Mouse (Mus musculus) spleen, adult 18-20 months (tissue): Measurements from ENCODE around the gene Cav1.
A peak's percentile ranks its signal among the peaks of the same experiment; 100 is the strongest.

Experiments
- DNase-seq, 2 experiments: peaks; one replicate each; pipeline ENCODE4 v3.0.0; 2022; ENCODE audit warnings: mixed read lengths in 2 of 2

Gene Cav1

DNA sequence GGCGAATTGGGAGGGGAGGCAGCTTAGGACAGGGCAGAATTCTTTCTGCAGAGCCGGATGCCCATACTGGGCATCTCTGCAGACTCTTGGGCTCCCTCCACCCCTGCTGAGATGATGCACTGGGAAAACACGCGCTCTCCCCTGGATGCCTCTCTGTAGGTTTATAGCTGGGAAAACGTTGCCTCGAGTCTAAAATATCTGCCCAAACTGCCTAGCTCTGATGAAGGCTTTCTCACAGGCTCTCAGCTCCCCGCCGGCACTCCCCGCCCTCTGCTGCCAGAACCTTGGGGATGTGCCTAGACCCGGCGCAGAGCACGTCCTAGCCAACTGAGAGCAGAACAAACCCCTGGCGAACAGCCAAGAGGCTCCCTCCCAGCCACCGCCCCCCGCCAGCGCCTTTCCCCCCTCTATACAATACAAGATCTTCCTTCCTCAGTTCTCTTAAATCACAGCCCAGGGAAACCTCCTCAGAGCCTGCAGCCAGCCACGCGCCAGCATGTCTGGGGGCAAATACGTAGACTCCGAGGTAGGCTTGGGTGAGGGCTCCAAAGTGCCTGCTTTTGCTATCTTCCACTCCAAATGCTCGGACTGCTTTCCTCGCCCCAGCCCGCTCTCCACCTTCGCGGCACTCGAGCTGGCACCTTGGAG, at the start of gene Cav1:
Gene Cav1, plus strand, starts transcription at position 382 of the 648 bp plus-strand sequence.
- peak; percentile 6 to 17 for DNase-seq

DNA sequence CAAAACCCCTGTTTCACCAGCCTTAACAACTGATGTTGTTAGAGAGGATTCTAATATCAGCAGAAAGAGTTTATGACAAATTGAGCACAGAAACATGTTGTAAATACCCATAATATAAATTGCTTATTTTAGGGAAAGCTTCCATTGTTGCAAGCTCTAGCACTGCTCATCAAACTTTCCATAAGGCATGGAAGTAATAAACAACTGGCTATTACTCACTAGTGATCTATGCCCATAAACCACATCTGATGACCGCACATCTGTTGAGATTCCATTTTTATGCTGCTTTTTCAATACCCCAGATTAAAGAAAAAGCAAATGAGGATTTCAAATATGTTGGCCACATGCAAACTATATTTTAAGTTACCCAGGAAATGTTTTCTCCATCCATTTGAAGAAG, 48.0 kb upstream of the Cav1 start:
- DNase-seq, result no peak

DNA sequence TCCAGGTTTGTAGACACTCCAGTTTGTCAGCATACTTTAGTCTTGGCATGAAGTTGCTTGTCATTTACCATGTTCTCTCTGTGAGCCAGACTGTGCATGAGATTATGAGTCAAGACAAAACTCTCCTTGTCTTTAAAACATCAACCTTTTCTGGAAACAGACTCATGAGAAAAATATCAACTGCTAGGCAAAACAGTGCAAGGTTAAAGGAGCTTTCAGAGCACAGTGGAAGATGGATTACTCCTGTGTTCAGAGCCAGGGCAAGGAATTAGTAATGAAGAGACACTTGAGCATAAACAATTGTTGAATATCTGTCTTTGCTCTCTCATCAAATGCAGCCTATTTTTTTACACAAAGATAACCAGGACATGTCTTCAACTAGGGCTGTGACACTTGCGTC, 47.2 kb upstream of the Cav1 start:
- DNase-seq, result no peak

DNA sequence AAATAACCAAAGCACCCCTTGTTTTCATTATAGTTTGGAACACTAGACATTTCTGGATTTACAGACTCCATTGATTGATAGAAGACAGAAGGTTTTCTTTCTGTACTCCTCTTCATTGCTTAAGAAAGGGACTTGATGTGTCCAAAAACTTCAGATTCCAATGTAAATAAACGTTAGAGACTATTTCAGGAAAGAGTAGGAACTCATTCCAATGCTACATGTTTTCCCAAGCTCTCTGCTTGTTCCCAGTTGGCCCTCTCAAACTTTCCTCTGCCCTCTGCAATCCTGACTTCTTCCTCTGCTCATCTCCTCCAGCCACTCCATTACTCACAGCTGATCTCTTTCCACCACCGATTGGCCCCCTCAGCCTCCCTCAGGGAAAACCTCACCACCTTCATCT, 43.3 kb upstream of the Cav1 start:
- DNase-seq, result no peak

DNA sequence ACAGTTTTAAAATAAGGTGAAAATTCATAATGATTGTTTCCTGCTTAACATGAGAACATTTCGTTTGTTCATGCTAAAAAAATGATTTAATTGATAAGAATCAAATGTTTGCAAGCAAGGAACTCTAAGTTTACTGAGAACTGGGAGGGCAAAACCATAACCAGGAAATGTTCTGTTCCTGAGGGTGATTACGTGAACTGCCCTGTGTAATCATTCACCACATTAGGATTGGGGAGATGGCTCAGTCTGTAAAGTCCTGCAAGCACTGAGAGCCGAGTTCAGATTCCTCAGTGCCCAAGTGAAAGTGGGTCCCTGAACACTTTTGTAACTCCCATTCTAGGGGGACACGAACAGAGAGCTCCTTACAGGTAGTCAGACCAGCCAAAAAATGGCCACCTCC, 41.1 kb upstream of the Cav1 start:
- no peak for DNase-seq

DNA sequence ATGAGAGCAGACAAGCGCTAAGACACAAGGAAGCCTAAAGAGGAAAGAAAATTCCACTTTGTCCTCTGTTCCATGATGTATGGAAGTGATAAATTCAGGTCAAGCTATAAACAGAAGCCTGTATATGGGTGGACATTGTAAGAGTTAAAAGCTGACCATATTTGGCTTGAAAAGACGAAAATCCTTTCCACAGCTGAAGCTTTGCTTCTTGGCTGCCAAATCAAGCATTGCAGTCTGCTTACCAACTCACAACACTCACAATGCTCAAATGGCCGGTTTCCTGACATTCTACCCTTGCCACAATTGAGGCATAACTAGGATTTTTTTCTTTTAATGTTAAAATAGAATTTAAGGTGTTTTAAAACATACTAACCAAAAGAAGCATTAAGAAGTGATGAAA, 39.7 kb upstream of the Cav1 start:
- no peak for DNase-seq

DNA sequence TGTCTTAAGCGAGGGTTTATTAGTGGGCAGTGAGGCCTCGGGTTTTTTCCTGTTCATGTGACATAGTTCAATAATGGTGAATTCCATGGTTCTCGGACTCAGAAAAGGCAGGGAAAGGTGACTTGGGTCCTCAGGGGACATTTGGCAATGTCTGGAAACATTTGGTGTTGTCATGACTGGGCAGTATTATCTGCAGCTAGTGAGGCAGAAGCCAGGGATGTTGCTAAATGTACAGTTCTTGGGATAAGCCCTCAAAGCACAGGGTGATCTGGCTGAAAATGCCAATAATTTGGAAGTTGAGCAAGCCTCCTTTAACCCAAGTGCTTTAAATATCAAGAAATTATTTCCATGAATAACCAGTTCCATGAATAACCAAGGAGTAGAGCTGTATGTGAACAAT, 27.8 kb upstream of the Cav1 start:
- DNase-seq, result no peak

DNA sequence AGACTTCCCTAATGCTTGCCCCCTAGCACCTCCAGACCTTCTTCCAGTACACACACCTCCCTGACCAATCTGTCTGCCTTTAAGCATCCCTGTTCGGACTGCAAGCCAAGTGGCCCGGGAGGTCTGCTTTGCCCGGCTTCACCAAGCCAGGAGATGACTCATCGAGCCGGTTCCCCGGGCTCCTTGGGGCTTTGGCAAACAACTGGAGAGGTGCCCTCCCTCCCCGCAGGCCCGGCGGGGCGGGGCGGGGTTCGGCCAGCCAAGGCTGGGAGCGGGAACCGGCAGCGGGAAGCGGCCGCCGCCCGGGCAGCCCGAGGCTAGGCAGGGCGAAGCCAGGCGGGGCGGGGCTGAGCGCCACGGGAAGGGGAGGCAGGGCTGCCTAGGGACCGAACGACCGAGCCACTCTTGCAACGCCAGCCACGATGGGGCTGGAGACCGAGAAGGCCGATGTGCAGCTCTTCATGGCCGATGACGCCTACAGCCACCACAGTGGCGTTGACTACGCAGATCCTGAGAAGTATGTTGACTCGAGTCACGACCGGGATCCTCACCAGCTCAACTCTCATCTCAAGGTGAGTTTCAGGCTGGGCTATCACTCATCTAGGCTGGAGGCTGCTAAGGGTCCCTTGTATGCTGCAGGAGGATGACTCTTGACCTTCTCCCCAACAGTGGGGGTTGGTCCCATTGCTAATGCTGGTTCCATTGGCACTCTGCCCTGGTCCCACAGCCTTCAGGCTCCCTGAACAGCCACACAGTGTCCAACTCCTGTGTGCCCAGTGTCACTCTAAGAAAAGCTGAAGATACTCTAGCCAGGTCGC, 25.0 kb upstream of the Cav1 start, which contains the start of gene Cav2:
Gene Cav2, plus strand, starts transcription at position 247 of the 818 bp plus-strand sequence.
- DNase-seq, result peak; percentile 36 to 53

DNA sequence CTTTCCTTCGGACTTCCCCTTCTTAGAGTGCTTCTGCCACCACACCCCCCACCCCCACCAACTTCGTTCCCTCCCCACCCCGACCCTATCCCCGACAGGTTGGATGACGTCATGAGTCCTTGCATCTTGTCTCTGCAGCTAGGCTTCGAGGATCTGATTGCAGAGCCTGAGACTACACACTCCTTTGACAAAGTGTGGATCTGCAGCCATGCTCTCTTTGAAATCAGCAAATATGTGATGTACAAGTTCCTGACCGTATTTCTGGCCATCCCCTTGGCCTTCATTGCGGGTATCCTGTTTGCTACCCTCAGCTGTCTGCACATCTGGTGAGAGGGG, 24.4 kb upstream of the Cav1 start:
- peak in 1 of 2 experiments; percentile 3 for DNase-seq

DNA sequence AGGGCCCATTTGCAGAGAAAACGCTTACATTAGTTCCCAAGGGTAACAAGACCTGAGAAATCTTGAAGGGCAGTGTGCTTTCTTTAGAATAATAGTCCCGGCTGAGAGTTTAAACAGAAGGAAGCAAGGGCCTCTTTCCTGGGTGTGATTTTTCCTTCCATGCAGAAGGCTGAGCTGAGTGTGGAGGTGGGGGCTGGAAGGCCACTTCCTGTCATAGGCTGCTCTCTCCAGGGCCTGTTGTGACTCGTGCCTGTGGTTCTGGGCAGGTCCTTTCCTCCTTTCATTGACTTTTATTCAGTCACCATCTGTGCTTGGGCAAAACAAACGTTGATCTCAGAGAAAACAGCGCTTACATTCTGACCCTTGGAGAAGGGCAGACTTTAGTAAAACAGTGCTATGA, 24.0 kb upstream of the Cav1 start:
- DNase-seq, result peak in 1 of 2 experiments; percentile 7

DNA sequence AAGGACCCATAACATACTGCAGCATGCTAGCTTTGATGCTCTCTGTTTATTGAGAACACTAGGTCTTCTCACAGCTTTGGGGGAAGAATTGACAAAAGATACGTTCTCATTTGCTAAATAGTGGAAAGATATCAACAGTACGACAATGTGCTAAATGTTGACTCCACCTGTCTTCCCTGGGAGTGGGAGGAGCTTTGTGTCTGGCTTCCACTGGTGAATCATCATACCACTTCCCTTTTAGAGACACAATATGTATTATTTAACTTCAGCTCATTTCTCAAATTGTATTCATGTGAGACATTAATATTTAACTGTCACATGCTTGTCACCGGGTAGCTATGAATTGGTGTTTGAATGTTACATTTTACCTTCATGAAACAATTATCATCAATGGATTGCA, 22.3 kb upstream of the Cav1 start:
- no peak for DNase-seq

DNA sequence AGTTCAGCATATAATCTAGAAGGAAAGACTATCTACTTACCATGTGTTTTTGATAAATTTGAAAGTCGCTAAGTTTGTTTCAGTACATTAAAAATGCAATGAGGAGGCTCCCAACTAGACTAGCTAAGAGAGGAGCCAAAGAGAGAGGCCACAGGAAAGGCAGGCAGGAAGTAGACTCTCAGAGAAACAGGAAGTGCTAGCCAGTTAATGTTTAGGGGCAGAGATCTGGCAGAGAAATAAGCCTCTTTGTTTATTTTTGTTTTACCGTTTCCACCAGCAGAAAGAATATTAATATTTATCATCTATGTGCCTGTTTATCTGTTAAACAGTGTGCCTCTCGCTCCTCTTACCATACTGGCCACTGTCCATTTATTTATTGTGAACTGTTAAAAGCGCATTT, 19.8 kb upstream of the Cav1 start:
- DNase-seq, result no peak

DNA sequence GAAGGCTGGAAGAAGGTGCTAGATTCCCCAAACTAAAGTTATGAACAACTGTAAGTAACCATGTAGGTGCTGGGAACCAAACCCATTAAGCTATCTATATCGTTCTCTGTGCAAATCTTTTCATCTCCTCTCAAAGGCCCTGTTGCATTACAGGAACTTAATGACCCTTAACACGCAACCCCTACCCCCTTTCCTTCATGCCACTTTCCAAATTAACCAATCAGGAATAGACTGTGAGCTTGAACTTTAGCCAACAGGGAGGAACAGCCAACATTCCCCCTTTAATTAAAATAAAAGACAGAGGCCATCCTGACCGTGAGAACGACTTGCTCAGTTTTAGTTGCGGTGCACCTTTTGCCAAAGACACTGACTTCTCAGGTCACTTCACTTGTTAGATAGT, 11.0 kb upstream of the Cav1 start:
- no peak for DNase-seq

DNA sequence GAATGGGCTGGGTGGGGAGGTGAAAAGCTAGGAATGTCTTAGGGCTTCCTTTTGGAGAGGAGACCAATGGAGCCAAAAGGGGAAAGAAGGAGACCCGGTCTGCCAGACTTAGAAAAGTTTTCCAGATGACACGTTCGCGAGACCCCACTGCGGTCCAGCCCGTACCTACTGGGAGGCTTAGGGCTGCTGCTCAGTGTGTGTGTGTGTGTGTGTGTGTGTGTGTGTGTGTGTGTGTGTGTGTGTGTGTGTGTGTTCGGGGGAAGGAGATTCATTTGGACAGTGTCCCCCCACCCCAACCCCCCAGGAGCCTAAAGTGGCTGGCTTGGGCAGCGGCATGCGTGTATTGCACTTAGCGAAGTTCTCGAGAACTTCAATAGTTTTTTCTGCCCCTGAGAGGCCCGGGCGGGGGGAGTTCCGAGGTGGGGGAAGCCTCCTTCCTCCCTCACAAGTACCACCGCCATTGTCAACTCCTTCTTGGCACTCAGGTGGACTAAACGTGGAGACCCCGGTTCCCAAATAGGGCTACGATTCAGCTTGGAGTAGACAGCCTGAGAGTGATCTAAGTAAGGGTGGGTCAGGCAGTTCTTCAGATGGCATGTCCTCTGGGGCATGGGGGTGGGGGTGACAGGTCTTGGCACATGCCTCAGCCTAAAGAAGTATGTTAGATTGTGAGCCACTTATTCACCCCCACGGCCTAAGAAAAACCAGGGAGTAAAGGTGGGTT, 629 bp downstream of the Cav1 start:
- DNase-seq, result no peak

DNA sequence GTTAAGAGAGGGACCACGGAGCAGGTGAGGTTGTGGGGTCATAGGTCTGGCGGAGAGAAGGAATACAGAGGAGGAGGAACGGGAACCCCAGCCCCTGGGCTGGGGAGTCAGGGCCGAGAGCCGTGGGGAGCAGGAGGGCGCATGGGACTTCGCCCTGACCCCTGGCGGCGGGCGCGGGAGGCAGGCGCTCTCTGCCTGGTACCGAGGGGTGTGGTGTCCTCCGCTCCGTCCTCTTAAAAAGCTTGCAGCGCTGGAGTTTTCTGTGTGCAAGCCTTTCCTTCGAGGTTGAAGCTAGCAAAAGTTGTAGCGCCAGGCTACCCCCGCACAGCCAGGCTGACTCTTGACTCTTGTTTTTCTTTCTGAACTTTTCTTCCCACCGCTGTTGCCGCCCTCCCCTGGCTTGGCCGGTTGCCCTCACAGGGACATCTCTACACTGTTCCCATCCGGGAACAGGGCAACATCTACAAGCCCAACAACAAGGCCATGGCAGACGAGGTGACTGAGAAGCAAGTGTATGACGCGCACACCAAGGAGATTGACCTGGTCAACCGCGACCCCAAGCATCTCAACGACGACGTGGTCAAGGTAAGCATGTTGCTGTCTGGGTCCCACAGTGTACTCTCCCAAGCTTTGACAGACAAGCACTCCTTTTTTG, 1.5 kb downstream of the Cav1 start:
- peak; percentile 21 to 56 for DNase-seq

DNA sequence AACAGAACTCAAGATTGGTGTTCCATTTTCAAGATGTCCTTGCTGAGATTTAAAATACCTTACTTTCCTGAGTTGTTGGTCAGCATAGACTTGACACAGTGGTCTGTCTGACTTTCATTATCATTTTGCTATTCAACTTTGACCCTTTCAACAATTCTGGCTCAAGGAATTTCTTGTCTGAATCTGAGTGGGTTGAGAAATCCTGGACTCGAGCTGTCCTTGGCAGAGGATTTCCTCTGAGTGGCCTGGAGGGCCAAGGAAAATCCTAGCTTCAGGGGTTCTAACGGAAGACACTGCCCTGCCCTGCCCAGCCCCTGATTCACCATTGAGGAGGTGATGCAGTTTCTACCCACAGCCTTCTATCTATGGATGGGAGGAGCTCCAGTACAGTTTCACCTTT, 2.5 kb downstream of the Cav1 start:
- DNase-seq, result no peak

DNA sequence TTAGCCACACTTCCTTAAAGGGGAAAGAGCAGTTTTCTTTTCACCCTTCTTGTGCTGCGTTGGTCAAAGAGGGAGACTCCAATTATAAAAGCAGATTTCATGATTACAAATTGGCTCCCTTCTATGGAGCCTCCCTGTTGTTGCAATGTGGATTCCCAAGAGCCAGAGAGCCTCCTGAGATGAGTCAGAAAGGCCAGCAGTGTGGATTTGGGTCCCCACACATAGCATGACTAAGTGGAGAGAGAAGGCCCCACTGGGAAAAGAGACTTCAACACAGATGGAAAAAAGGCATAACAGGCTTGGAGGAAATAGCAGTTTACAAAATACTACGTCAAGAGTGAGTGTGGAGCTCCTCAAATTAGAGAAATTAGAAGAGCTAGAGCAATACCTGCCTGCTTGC, 3.1 kb downstream of the Cav1 start:
- DNase-seq, result no peak

DNA sequence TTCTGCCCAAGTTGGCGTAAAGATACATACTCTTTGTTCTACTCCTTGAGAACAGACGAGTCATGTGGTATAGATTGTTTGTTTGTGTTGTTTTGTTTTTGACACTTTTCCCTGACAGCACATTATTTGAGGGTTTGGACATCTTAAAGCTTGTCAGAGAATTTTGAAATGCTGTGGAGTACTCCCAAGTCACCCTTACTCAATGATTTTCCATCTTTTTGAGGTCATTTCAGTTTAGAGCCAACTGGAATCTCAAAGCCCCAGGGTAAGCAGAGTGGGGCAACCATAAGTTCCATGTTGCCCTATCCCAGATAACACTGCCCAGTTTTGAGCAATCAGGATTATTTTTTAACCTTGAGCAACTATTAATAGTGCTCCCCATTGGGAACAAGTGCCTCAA, 8.1 kb downstream of the Cav1 start:
- DNase-seq, result no peak

DNA sequence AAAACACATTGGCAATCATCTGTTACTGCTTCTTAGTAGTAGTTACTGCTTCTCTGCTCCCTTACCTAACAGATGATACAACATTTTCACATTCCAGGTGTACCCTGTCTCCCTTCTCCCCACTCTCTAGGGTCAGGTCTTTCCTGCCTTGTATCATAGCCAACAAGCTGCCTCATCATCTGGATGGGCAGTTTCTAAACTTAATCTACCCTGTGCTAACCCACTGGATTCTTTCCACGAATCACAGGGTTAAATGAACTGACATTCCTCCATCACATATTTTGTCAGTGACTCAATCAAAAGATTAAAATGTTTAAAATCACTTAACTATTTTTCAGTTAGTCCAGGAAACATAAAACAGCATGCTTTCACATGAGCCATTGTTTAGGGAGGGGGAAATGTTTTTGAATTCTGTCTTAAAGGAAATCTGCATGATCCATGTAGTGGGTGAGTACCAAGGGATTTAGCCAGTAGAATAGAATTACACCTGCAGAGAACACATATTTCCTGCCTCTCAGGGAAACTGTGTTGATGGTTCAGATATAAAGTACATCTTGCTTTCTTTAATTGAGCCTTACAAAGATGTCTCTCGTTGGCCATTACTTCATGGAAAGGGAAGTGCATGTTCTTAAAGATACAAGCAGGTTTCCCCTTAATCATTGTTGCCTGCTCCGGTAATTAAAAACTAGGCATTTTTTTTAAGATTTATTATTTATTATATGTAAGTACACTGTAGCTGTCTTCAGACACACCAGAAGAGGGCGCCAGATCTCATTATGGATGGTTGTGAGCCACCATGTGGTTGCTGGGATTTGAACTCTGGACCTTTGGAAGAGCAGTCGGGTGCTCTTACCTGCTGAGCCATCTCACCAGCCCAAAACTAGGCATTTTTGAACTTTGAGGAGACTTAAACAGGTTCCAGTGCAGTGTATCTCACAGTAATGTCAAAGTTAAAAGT, 8.8 kb downstream of the Cav1 start:
- no peak for DNase-seq

DNA sequence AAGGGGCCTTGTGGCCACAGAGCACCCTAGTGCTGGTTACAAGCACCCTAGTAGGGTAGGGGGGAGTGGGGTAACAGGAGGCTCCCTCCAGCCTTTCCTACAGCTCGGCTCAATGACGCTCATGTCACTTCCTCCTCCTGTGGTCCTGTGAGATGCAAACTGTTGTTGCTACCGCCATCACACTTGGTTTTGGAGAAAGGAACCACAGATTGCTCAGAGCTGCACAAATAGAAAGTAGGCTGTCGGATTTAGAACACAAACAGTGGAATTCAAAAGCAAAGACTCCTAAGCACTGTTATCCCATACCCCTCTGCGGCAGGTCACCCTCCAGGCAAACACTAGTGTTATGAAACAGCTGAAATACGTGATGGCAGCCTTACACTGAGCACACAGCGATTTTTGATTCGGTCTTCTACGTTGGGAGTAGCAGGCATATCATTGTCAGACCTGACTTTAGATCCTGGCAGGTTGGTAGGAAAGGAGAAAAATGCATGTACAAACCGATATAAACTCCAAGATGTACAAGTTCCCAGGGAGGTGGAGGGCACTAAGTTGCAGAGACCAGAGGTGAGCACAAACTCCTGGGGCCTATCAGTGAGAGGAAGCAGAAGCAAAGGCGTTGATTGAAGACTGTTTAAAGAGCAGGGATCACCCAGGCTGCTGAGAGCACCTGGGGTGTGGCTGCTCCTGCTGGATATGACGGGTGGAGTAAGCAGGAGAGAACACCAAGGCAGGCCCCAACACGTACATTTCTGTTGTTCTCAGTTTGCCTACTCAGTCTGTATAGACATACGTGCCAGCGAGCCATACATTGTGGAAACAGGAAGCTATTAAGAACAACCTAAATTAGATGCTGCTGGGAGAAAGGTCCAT, 10.4 kb downstream of the Cav1 start:
- DNase-seq, result no peak

DNA sequence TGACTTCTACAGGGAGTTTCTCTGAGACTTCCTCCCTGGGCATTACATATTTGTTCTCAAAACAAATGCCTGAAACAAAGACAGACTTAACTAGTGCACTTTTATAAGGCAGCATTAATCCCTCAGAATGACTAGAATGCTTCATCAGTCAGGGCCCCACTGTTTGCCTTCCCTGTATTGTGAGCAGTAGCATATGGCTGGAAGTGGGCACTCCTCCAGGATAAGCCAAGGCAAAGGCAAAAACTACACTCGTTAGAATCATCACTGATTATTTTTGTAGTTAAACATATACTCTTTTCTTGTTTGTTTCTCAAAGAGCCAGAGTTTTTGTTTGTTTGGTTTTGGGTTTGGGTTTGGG, 11.0 kb downstream of the Cav1 start:
- DNase-seq, result no peak
